Mouse (Mus musculus): ENCODE data around the gene Man2a2. TPM values are rescaled to one million over a fixed set of nuclear protein-coding genes. Genes with fewer than 3 reads are reported as not detected.

Man2a2 gene
- polyA plus RNA-seq (2012), result 72.1 and 85.9 TPM in 2 replicates

GRCm38 (mm10) chr7:80371041-80371751 is at the start of gene Man2a2:
Gene Man2a2, minus strand, starts transcription at chr7:80371375.

GRCm38 (mm10) chr7:80405188-80405695 is 34.1 kb upstream of the Man2a2 start, which contains the start of gene Furin:
Gene Furin, minus strand, starts transcription at chr7:80405436.

GRCm38 (mm10) chr7:80387633-80388543 is 16.7 kb upstream of the Man2a2 start, which contains the start of gene Fes:
Gene Fes, minus strand, starts transcription at chr7:80387946.

GRCm38 (mm10) chr7:80342858-80343257 is 28.3 kb downstream of the Man2a2 start, which contains the start of gene Hddc3:
Gene Hddc3, plus strand, starts transcription at chr7:80343104.

GRCm38 (mm10) chr7:80340793-80341192 is 30.4 kb downstream of the Man2a2 start, which contains the start of gene Unc45a:
Gene Unc45a, minus strand, starts transcription at chr7:80341005.

GRCm38 (mm10) chr7:80324043-80324815 is 46.9 kb downstream of the Man2a2 start, which contains the start of gene Rccd1:
Gene Rccd1, minus strand, starts transcription at chr7:80324454.

Other genes starting within 250 kb of the Man2a2 start
- gene Sema4b, start 184.5 kb downstream of the Man2a2 start, polyA plus RNA-seq (2012), result 9.2 and 9.3 TPM in 2 replicates
- 37.7 and 43.3 TPM in 2 replicates for gene Cib1, start 138.6 kb downstream of the Man2a2 start, polyA plus RNA-seq (2012)
- 0.88 and 1.4 TPM in 2 replicates for gene Gdpgp1, start 138.5 kb downstream of the Man2a2 start, polyA plus RNA-seq (2012)
- 0.16 and 0.39 TPM in 2 replicates for gene Ttll13, start 125.0 kb downstream of the Man2a2 start, polyA plus RNA-seq (2012)
- gene Ngrn, start 110.2 kb downstream of the Man2a2 start, polyA plus RNA-seq (2012), result 22.0 and 23.3 TPM in 2 replicates
- gene Vps33b, start 101.7 kb downstream of the Man2a2 start, polyA plus RNA-seq (2012), result 3.7 and 5.2 TPM in 2 replicates
- 6.2 and 10.5 TPM in 2 replicates for gene Prc1, start 76.9 kb downstream of the Man2a2 start, polyA plus RNA-seq (2012)
- gene Rccd1, start 46.9 kb downstream of the Man2a2 start, polyA plus RNA-seq (2012), result 7.4 and 8.9 TPM in 2 replicates
- 36.0 and 51.5 TPM in 2 replicates for gene Unc45a, start 30.4 kb downstream of the Man2a2 start, polyA plus RNA-seq (2012)
- 3.2 and 3.8 TPM in 2 replicates for gene Hddc3, start 28.3 kb downstream of the Man2a2 start, polyA plus RNA-seq (2012)
- 511 and 546 TPM in 2 replicates for gene Fes, start 16.6 kb upstream of the Man2a2 start, polyA plus RNA-seq (2012)
- gene Furin, start 34.1 kb upstream of the Man2a2 start, polyA plus RNA-seq (2012), result 161 and 179 TPM in 2 replicates
- 61.4 and 81.8 TPM in 2 replicates for gene Blm, start 163.7 kb upstream of the Man2a2 start, polyA plus RNA-seq (2012)

Measured in megakaryocyte-erythroid progenitor cell, adult 5 weeks (primary cell).